Mouse (Mus musculus) midbrain, postnatal 0 days (tissue): ENCODE results near the gene Ilvbl. TPM values are rescaled to one million over a fixed set of nuclear protein-coding genes. Genes with fewer than 3 reads are reported as not detected.
A peak's percentile ranks its signal among the peaks of the same experiment; 100 is the strongest.
"Not testable (repeated sequence)": the region's sequence is repeated elsewhere in the genome, so short reads cannot be mapped to it uniquely, and the experiment has no call there.

ENCODE experiments used
- ATAC-seq: fragments of 200-750 bp; cut with Nextera tagmentation; 2 replicates; pipeline ENCODE4 v1.8.0; 2017; ENCODE audit warnings: moderate number of reproducible peaks, mild to moderate bottlenecking, moderate TSS enrichment, moderate library complexity; ENCODE audit not compliant: low FRiP score
- DNase-seq: peaks from one replicate; pipeline ENCODE4 v3.0.0-alpha.2; 2015; ENCODE audit warnings: low spot score
- H3K27ac ChIP-seq: fragments of 300-500 bp; sonication (generic); 2 replicates; pipeline ENCODE4 v1.5.1; 2014; ENCODE audit warnings: low read depth, mild to moderate bottlenecking, low read length, mixed read lengths
- H3K27me3 ChIP-seq: fragments of 300-500 bp; sonication (generic); 2 replicates; pipeline ENCODE4 v1.6.1; 2014; ENCODE audit warnings: low read length, control low read depth, mixed read lengths; ENCODE audit not compliant: insufficient read depth
- H3K36me3 ChIP-seq: fragments of 300-500 bp; sonication (generic); 2 replicates; pipeline ENCODE4 v1.6.1; 2014; ENCODE audit warnings: low read length, control low read depth, mixed read lengths; ENCODE audit not compliant: insufficient read depth
- H3K4me1 ChIP-seq: fragments of 300-500 bp; sonication (generic); 2 replicates; pipeline ENCODE4 v1.6.1; 2014; ENCODE audit warnings: mild to moderate bottlenecking, control low read depth, antibody characterized with exemption, low read length, mixed read lengths; ENCODE audit not compliant: insufficient read depth
- H3K4me2 ChIP-seq: fragments of 300-500 bp; sonication (generic); 2 replicates; pipeline ENCODE4 v1.6.1; 2014; ENCODE audit warnings: low read depth, mild to moderate bottlenecking, low read length, mixed read lengths; ENCODE audit not compliant: poor library complexity, severe bottlenecking
- H3K4me3 ChIP-seq: fragments of 300-500 bp; sonication (generic); 2 replicates; pipeline ENCODE4 v1.5.1; 2014; ENCODE audit warnings: low read depth, mild to moderate bottlenecking, low read length, moderate library complexity
- H3K9ac ChIP-seq: fragments of 300-500 bp; sonication (generic); replicated peaks from 2 replicates; pipeline ENCODE4 v1.6.1; 2014; ENCODE audit warnings: mild to moderate bottlenecking, low read length, moderate library complexity, mixed read lengths; ENCODE audit not compliant: poor library complexity, severe bottlenecking
- H3K9me3 ChIP-seq: fragments of 300-500 bp; sonication (generic); 2 replicates; pipeline ENCODE4 v1.6.1; 2016; ENCODE audit warnings: low read length, control low read depth
- CTCF ChIP-seq: IDR thresholded peaks from 2 replicates; pipeline ENCODE4 v1.5.1; 2016; ENCODE audit warnings: antibody characterized with exemption, mild to moderate bottlenecking
- WGBS: fragments of 180-500 bp; shearing (Covaris S2); extraction: QIAGEN DNeasy Blood & Tissue Kit; methylation state at CpG from one replicate; pipeline ENCODE4 v1.1.7; 2014; 5-methylcytosine and 5-hydroxymethylcytosine counted together
- microRNA-seq: library from miRNA; unstranded; fragments of <30 nt; microRNA quantifications from one replicate; pipeline ENCODE4, GENCODE M21; 2016; ENCODE audit warnings: borderline number of aligned reads
- polyA plus RNA-seq: library from polyadenylated mRNA; unstranded; fragments of >200 nt; fragmentation: Nextera tagmentation; extraction: Ambion mirVana; gene quantifications from 2 replicates; pipeline ENCODE4 v1.2.1, GENCODE M21; 2015
- total RNA-seq: library from RNA; depleted of rRNA; stranded (reverse); fragments of >200 nt; gene quantifications from 2 replicates; pipeline ENCODE4 v1.2.3, GENCODE M21; 2014; rRNA removed

The Ilvbl gene
- total and polyA plus RNA-seq, 2 experiments from 2014 or later, result 50.1 to 82.1 TPM

- H3K4me2 ChIP-seq, result no peak overlapping the region
- no peak for TF ChIP-seq CTCF
- no peak overlapping the region for H3K4me3 ChIP-seq
- H3K27me3 ChIP-seq, result no peaks in the 10 kb centered on the region
- no peaks in the 10 kb centered on the region for H3K36me3 ChIP-seq
- no peak overlapping the region for H3K27ac ChIP-seq
- H3K4me1 ChIP-seq, result no peaks in the 10 kb centered on the region
- ATAC-seq (no peak), DNase-seq (no peak)
- H3K9ac ChIP-seq, result no peak overlapping the region
- H3K9me3 ChIP-seq, result no peaks in the 10 kb centered on the region
- 74% methylated on average over 3 of the region's 3 CpGs for WGBS
Measured at GRCm38 (mm10) chr10:78607602-78608001, 33.5 kb downstream of the Ilvbl start.

DNA sequence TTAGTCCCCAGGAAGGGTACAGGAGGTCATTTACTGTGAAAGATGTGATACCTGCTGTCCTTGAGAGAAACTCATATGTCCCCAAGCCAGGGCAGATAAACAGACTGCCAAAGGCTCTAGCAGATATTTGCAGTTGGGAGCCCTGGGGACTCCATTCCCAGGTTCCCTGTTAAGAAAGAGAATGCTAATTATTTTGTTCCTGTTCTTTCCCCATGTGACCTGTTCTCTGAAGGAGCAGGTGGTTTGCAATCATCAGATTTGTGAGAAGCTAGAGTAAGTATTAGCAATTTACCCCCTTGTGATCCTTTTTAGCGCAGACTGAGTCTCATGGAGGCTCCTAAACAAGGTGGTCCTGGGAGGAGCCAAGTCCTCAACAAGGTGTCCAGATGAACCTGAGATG lies 43.8 kb downstream of the Ilvbl start, which contains the start of gene Olfr1357:
Gene Olfr1357 (minus strand): TSS at position 101 of the 400 bp plus-strand sequence.
- 97% methylated on average over 1 of the region's 1 CpGs for WGBS
- H3K27me3 ChIP-seq, result no peaks in the 10 kb centered on the region
- H3K4me2 ChIP-seq, result no peak within 1 kb of the TSS
- no peaks in the 10 kb centered on the region for H3K36me3 ChIP-seq
- ATAC-seq (no peak), DNase-seq (no peak)
- TF ChIP-seq CTCF, result no peak
- no peak within 1 kb of the TSS for H3K4me3 ChIP-seq
- H3K4me1 ChIP-seq, result no peaks in the 10 kb centered on the region
- no peaks in the 10 kb centered on the region for H3K9me3 ChIP-seq
- H3K9ac ChIP-seq, result no peak within 1 kb of the TSS
- H3K27ac ChIP-seq, result no peak within 1 kb of the TSS

DNA sequence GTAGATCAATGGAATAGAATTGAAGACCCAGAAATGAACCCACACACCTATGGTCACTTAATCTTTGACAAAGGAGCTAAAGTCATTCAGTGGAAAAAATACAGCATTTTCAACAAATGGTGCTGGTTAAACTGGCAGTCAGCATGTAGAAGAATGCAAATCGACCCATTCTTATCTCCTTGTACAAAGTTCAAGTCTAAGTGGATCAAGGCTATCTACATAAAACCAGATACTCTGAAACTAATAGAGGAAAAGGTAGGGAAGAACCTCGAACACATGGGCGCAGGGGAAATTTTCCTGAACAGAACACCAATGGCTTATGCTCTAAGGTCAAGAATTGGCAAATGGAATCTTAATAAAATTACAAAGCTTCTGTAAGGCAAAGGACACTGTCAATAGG lies 49.0 kb downstream of the Ilvbl start:
- H3K4me2 ChIP-seq, H3K27me3 ChIP-seq, H3K36me3 ChIP-seq, DNase-seq, ATAC-seq, H3K4me1 ChIP-seq, H3K9ac ChIP-seq, H3K9me3 ChIP-seq, H3K4me3 ChIP-seq, H3K27ac ChIP-seq: not testable (repeated sequence)
- WGBS, result 91% methylated on average over 3 of the region's 3 CpGs

- H3K4me2 ChIP-seq, result no peak overlapping the region
- no peaks in the 10 kb centered on the region for H3K4me1 ChIP-seq
- TF ChIP-seq CTCF, result no peak
- no peak overlapping the region for H3K9ac ChIP-seq
- ATAC-seq (no peak), DNase-seq (peak; percentile 59)
- no peaks in the 10 kb centered on the region for H3K27me3 ChIP-seq
- H3K4me3 ChIP-seq, result no peak overlapping the region
- H3K9me3 ChIP-seq, result no peaks in the 10 kb centered on the region
- no peaks in the 10 kb centered on the region for H3K36me3 ChIP-seq
- WGBS, result 77% methylated on average over 4 of the region's 4 CpGs
- no peak overlapping the region for H3K27ac ChIP-seq
Measured at GRCm38 (mm10) chr10:78630194-78630593, 56.0 kb downstream of the Ilvbl start.

DNA sequence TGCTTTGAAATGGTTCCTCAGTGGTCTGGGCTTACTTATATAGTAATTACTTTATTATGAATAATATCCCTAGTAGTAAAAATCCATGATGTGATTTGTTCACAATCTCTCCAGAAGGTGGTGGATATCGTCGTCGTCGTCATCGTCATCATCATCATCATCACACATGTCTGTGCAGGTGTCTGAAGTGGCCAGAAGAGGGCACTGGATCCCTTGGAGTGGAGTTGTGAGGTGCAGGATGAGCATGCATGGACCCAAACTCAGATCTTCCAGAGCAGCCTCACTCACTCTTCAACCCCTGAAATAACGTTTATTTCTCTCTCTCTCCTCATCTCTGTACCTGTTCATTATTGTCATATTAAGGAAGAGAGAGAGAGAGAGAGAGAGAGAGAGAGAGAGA lies 58.2 kb downstream of the Ilvbl start:
- Histone ChIP-seq H3K4me3 (0 out of 2 replicates have a peak overlapping the region, but pooled peaks have one; percentile 1), H3K27me3 (no peaks in the 10 kb centered on the region), H3K9me3 (no peaks in the 10 kb centered on the region), H3K9ac (no peak overlapping the region), H3K4me2 (0 out of 2 replicates have a peak overlapping the region, but pooled peaks have one; percentile 9), H3K36me3 (no peaks in the 10 kb centered on the region), H3K4me1 (no peaks in the 10 kb centered on the region), H3K27ac (no peak overlapping the region)
- DNase-seq (peak; percentile 70), ATAC-seq (peak; percentile 84; the same call in 1 of the 2 replicates)
- peak; percentile 90 for TF ChIP-seq CTCF
- WGBS, result 16% methylated on average over 6 of the region's 6 CpGs

Small RNA genes lying within 50 kb of the gene (microRNA-seq; reads per million reads assigned to microRNA genes)
- not detected for gene Gm27541

Other genes with a start within 250 kb of the Ilvbl start
- 106 and 137 TPM in 2 replicates for gene Agpat3, start 221.9 kb upstream of the Ilvbl start, total RNA-seq
- gene Agpat3, start 221.9 kb upstream of the Ilvbl start, polyA plus RNA-seq, result 91.7 and 96.8 TPM in 2 replicates
- gene Rrp1, start 161.3 kb upstream of the Ilvbl start, total RNA-seq, result 219 and 237 TPM in 2 replicates
- gene Rrp1, start 161.3 kb upstream of the Ilvbl start, polyA plus RNA-seq, result 439 and 462 TPM in 2 replicates
- 89.2 and 104 TPM in 2 replicates for gene Cstb, start 148.7 kb upstream of the Ilvbl start, total RNA-seq
- gene Cstb, start 148.7 kb upstream of the Ilvbl start, polyA plus RNA-seq, result 126 and 131 TPM in 2 replicates
- 73.9 and 74.7 TPM in 2 replicates for gene Pdxk, start 109.4 kb upstream of the Ilvbl start, total RNA-seq
- 52.6 and 59.3 TPM in 2 replicates for gene Pdxk, start 109.4 kb upstream of the Ilvbl start, polyA plus RNA-seq
- not detected in 2 replicates for gene Olfr1358, start 56.9 kb upstream of the Ilvbl start, total RNA-seq
- gene Olfr1358, start 56.9 kb upstream of the Ilvbl start, polyA plus RNA-seq, result not detected in 2 replicates
- 6.6 and 6.7 TPM in 2 replicates for gene Syde1, start 17.6 kb downstream of the Ilvbl start, total RNA-seq
- 3.1 and 3.2 TPM in 2 replicates for gene Syde1, start 17.6 kb downstream of the Ilvbl start, polyA plus RNA-seq
- gene Olfr1357, start 43.7 kb downstream of the Ilvbl start, total RNA-seq, result not detected in 2 replicates
- not detected in 2 replicates for gene Olfr1357, start 43.7 kb downstream of the Ilvbl start, polyA plus RNA-seq
- gene Casp14, start 143.9 kb downstream of the Ilvbl start, total RNA-seq, result 0.44 TPM in 1 of 2 replicates, not detected in the other
- not detected in 2 replicates for gene Casp14, start 143.9 kb downstream of the Ilvbl start, polyA plus RNA-seq
- gene Ccdc105, start 178.7 kb downstream of the Ilvbl start, total RNA-seq, result 0.22 TPM in 1 of 2 replicates, not detected in the other
- 0.23 and 0.26 TPM in 2 replicates for gene Ccdc105, start 178.7 kb downstream of the Ilvbl start, polyA plus RNA-seq
- gene Slc1a6, start 206.2 kb downstream of the Ilvbl start, total RNA-seq, result 45.9 and 66.1 TPM in 2 replicates
- gene Slc1a6, start 206.2 kb downstream of the Ilvbl start, polyA plus RNA-seq, result 30.7 and 33.4 TPM in 2 replicates